Mouse (Mus musculus) kidney, adult 2 months (tissue): ENCODE measurements around the gene Nipal3.

ENCODE experiments used
- CTCF ChIP-seq: fragments of 200-500 bp; conservative IDR thresholded peaks from 2 replicates; pipeline ENCODE4 v1.5.1; 2011; ENCODE audit warnings: low read depth, mild to moderate bottlenecking, control low read depth, low read length, moderate library complexity, mixed read lengths; ENCODE audit not compliant: insufficient read depth, insufficient read length
- POLR2A ChIP-seq: fragments of 200-500 bp; IDR thresholded peaks from one replicate; pipeline ENCODE4 v1.6.1; 2011; ENCODE audit warnings: low read depth, low read length, control low read depth

GRCm38 (mm10) chr4:135495810-135496209 is 972 bp upstream of the Nipal3 start:
- no peak for TF ChIP-seq POLR2A
- no peak for TF ChIP-seq CTCF
